Mouse (Mus musculus) naive thymus-derived CD4-positive, alpha-beta T cell, adult 2 months (primary cell): ENCODE measurements around the gene Bbs1.
"Not testable (repeated sequence)": the region's sequence is repeated elsewhere in the genome, so short reads cannot be mapped to it uniquely, and the experiment has no call there.

ENCODE experiments used
- DNase-seq: peaks from one replicate; pipeline ENCODE4 v3.0.0-alpha.2; 2011; ENCODE audit warnings: low read depth

Gene Bbs1

GRCm38 (mm10) chr19:4905979-4906794 lies at the start of gene Bbs1:
Gene Bbs1, minus strand, starts transcription at chr19:4906628.
- DNase-seq: peak; percentile 88

- DNase-seq: not testable (repeated sequence)
These were observed 42.2 kb upstream of the Bbs1 start for GRCm38 (mm10) chr19:4948641-4949040.

DNA sequence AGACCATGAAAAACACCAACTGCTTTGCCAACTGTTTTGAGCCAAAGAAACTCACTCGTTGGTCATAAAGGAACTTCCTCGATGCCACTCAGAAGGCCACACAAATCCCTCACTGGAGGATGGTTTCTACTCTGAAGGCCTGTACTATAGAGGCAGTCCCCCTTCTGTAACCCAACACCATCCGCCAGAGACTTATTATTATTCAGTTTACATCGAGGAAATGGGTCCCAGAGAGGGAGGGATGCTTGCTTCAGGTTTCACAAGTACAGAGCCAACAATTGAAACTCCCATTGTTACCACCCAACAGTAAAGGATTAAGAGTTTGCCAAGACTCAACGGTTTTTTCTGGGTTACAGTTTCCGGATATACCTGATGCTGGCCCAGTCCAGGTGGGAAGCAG lies 39.1 kb upstream of the Bbs1 start:
- DNase-seq: no peak

DNA sequence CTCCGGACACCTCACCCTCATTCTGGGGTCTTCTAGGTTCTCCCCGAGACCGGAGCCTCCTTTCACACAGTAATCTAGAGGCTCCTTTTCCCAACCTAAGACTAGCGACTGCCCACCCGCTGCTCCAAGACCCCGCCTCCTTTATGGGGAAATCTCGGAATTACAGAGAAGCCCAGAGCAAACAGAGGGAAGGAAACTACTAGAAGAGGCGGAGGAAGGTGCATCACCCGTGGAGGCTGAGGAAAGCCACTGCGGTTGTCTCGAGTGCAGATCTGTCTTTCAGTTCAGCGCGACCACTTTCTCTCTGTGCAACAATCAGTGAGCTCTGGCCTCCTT lies 36.8 kb upstream of the Bbs1 start:
- DNase-seq: no peak

- peak; percentile 77 for DNase-seq
These were observed 36.3 kb upstream of the Bbs1 start, which contains the start of gene Peli3 for GRCm38 (mm10) chr19:4942551-4943252. Gene Peli3, minus strand, starts transcription at chr19:4943127.

- DNase-seq: no peak
These were observed 31.2 kb upstream of the Bbs1 start for GRCm38 (mm10) chr19:4937444-4938310.

GRCm38 (mm10) chr19:4936896-4937295 lies 30.5 kb upstream of the Bbs1 start:
- no peak for DNase-seq

- peak; percentile 33 for DNase-seq
These were observed 22.4 kb upstream of the Bbs1 start for GRCm38 (mm10) chr19:4928781-4929180.

GRCm38 (mm10) chr19:4927904-4928531 lies 21.6 kb upstream of the Bbs1 start, which contains the start of gene Dpp3:
Gene Dpp3, minus strand, starts transcription at chr19:4928287.
- peak; percentile 96 for DNase-seq

DNA sequence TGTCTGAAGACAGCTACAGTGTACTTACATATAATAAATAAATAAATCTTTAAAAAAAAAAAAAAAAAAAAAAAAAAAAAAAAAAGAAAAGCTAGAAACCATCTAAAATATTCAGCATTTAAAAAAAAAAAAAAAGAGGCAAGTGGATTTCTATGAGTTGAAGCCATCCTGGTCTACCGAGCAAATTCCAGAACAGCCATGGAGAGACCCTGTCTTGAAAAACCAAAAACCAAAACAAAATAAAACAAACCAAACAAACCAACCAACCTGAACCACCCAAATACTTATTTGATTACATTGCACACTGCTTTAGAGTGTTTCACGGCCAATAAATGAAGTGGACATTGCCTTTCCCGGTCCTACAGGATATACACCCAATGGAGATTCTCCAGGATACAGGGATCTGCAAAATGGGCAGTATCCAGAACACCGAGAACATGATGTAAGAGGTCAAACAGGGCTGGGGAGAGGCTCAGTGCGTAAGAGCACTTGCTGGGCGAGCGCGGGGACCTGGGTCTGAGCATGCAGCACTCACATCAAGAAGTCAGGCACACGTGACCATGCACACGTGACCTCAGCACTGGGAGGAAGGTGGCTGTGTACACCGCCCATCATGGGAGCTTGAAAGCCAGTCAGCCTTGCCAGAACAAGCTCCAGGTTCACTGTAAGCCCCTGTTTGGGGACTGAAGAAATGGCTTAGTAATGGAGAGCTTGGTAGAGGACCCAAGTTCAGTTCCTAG lies 18.9 kb upstream of the Bbs1 start:
- DNase-seq: no peak

DNA sequence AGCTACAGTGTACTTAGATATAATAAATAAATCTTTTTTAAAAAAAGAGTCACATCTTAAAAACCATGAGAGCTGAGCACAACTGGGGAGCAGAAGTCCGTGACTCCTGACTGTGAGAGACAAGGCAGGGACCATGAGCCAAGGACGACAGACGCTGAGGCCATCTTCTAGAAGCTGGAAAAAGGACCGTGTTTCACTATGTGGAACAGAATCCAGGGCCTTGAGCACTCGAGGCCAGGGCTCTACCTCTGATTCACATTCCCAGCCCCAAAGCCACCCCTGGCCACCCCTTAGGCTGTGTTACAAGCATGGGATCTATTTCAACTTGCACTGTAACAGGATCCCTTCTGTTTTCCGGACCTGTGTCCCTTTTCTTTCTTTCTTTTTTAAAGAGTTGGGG lies 13.2 kb upstream of the Bbs1 start:
- no peak for DNase-seq

DNA sequence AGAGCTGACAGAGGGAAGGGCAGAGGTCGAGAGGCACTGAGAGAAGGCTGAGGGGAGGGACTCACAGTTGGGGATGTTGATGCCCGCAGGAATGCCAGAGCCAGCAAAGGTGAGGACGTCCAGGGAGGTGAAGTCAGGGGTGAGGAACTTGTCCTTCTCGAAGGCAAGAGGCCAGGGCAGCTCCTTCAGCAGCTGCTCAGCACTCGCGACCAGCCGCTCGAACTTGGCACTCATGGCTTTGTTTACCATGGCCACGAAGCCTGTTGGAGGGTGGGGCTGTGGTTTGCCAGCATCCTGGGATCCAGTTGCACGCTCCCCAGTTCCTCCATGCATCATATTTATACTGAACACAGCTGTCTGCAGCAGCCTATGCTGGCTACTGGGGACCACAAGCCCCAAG lies 10.4 kb upstream of the Bbs1 start:
- no peak for DNase-seq

DNA sequence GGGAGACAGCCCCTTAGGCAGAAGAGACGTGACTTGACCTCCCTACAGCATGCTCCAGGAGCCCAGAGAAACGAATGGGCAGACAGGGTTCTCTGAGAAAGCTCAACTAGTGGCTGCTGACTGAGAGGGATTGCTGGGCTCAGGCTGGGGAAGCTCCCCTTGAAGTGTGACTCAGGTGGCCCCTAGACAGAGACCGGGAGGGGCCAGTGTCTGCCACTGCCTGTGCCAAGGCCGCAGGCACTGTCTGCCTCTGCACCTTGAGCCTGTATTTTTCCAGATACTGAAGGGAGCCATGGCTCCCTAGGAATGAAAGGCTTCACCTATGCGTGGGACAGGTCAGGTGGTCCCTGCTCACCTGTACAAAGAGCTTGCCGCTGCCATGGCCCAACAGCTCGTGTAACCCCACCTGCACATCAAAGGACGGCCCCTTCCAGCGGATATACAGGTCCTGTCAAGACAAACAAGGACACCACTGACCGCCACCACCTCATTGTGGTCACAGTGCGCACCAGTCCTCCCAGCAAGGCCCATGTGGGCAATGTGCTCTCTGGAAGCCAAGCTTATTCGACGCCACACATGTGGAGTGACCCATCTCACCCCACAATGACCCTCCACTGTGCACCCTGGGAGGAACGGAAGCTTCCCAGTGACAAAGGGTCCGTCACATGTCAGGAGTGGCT lies 9.6 kb upstream of the Bbs1 start:
- no peak for DNase-seq

- DNase-seq: no peak
These were observed 2.9 kb upstream of the Bbs1 start for GRCm38 (mm10) chr19:4909376-4909775.

GRCm38 (mm10) chr19:4908107-4908506 lies 1.7 kb upstream of the Bbs1 start:
- DNase-seq: peak; percentile 56

DNA sequence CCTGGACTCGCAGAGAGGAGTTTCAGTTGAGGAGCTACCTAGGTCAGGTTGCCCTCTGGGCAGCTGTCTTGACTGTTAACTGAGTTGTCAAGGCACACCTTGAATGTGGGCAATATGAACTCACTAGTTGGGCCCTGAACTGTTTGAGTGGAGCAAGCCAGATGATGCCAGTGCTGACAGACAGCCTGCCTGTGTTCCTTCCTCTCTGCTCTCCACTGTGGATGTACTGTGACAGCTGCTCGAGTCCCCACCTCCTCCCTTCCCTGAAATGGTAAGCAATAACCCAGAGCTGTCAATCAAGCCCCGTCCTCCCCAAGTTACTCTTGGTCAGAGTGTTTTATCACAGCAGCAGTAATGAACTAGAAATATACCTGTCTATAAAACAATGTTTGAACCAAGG lies 6.5 kb downstream of the Bbs1 start:
- no peak for DNase-seq

- no peak for DNase-seq
These were observed 7.5 kb downstream of the Bbs1 start for GRCm38 (mm10) chr19:4898972-4899371.

- no peak for DNase-seq
These were observed 9.5 kb downstream of the Bbs1 start for GRCm38 (mm10) chr19:4896780-4897520.

DNA sequence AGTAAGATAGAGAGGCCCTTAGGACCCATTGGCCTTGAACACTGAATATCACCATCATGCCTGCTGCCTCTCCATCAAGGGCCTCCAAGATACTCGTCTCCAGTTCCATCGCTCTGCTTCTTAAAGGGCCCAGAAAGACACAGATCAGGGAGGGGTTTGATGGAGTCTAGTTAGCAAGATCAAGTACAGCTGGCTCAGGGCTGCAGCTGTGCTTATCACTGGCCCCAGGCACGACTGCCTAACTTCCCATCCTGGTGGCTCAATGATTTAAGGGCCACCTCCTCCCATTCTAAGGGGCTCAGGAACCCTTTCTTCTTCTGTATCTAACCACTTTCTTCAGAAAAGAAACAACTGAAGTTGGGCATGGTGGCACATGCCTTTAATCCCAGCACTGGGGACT lies 14.6 kb downstream of the Bbs1 start:
- DNase-seq: no peak

DNA sequence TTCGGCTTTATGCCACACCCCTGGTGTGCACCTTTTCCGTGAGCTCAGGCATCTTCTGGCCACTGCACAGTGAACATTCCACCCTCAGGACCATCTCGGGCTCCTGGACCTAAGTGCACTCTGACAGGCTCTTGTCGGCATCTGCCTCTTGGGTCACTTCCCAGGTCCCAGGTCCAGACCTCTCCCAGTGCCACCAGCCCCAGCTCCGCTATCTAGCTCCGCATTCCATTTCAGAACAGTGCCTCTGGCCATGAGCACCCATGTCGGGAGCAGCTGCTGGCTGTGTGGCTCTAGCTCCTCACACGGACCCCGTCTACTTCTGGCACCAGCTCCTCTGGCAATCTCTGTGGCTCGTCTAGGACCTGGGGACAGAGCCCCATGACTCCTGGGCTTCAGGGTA lies 16.6 kb downstream of the Bbs1 start:
- no peak for DNase-seq
